Mouse (Mus musculus): ENCODE data around the gene Gm28043. TPM values are rescaled to one million over a fixed set of nuclear protein-coding genes. Genes with fewer than 3 reads are reported as not detected.
"Not testable (repeated sequence)": the region's sequence is repeated elsewhere in the genome, so short reads cannot be mapped to it uniquely, and the experiment has no call there.

The Gm28043 gene
- total RNA-seq, 1 experiment = 10.2 TPM

- no peaks in the 10 kb centered on the region for H3K9me3 ChIP-seq (ENCODE audit: control insufficient read depth, insufficient read depth, low read depth, low read length)
- no peak overlapping the region for H3K4me3 ChIP-seq (ENCODE audit: insufficient read depth in 1 of 2, low read depth in 1 of 2, low read length in 2 of 2, poor library complexity in 1 of 2, severe bottlenecking in 1 of 2)
- H3K4me1 ChIP-seq (ENCODE audit: control insufficient read depth in 2 of 2, insufficient read depth in 2 of 2, low read length in 2 of 2, poor library complexity in 1 of 2) = peaks cover 0 to 2% of the 10 kb centered on the region in 2 experiments; a peak in 1 of 4 replicates
- TF ChIP-seq ZNF384 (IDR thresholded peaks at IDR 0.05; ENCODE audit: low read depth, low read length) (no peak), ZC3H11A (IDR thresholded peaks at IDR 0.05; ENCODE audit: borderline replicate concordance, low read depth, low read length) (no peak), CHD2 (IDR thresholded peaks at IDR 0.05; ENCODE audit: low read depth, low read length) (no peak), HCFC1 (IDR thresholded peaks at IDR 0.05; ENCODE audit: borderline replicate concordance, insufficient read depth, low read length) (no peak), MAFK (IDR thresholded peaks at IDR 0.05; ENCODE audit: insufficient read depth, low read depth, low read length) (no peak)
- in situ Hi-C loops (cut with MboI; ENCODE audit: low sequenced_read_pairs in 2 of 2, unreplicated experiment in 2 of 2) = no loop called here
- H3K36me3 ChIP-seq (ENCODE audit: control insufficient read depth, insufficient read depth, low read length, poor library complexity, severe bottlenecking) = no peaks in the 10 kb centered on the region
- H3K9ac ChIP-seq (ENCODE audit: insufficient read depth, low read depth, low read length, poor library complexity, severe bottlenecking) = no peak overlapping the region
- no peak overlapping the region for H3K27ac ChIP-seq (ENCODE audit: insufficient read depth, low read depth, low read length, poor library complexity, severe bottlenecking)
- no peak for DNase-seq (ENCODE audit: low read depth, low spot score)
Observed at GRCm38 (mm10) chr17:29710562-29711044, 95.9 kb downstream of the Gm28043 start.

DNA sequence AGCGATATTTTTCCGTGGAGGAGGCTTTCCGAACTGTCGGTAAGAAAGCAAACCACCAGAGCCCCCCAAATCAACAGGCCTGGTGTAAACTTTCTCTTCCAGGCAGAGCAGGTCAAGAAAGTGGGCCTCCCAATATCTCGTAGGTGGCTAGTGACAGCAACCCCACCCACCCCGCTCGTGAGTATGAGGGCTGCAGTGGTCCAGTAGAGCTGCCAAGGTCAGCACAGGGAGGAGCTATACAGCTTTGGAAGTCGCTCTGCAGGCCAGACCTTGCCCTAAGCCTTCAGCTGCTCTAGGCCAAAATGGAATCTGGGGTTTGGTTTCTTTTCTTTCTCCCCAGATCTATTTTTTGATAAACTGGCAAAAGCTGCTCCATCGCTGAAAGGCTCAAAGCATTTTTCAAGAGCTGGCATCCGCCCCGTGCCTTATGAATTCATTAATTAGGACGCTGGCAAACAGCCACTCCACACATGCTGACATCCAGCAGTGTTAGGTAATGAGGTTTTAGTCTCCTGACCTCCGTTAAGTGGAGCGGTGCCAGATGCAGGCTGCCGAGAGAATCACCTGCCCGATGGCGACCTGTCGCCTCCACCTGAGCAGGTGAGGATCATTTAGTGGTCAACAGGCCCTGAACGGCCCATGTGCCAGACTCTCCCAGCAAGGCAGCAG is 96.5 kb downstream of the Gm28043 start:
- TF ChIP-seq CHD2 (IDR thresholded peaks at IDR 0.05; ENCODE audit: low read depth, low read length) (no peak), MAFK (IDR thresholded peaks at IDR 0.05; ENCODE audit: insufficient read depth, low read depth, low read length) (no peak), HCFC1 (IDR thresholded peaks at IDR 0.05; ENCODE audit: borderline replicate concordance, insufficient read depth, low read length) (no peak), ZC3H11A (IDR thresholded peaks at IDR 0.05; ENCODE audit: borderline replicate concordance, low read depth, low read length) (no peak), ZNF384 (IDR thresholded peaks at IDR 0.05; ENCODE audit: low read depth, low read length) (no peak)
- Histone ChIP-seq H3K27ac (ENCODE audit: insufficient read depth, low read depth, low read length, poor library complexity, severe bottlenecking) (no peak overlapping the region), H3K9me3 (ENCODE audit: control insufficient read depth, insufficient read depth, low read depth, low read length) (no peaks in the 10 kb centered on the region), H3K36me3 (ENCODE audit: control insufficient read depth, insufficient read depth, low read length, poor library complexity, severe bottlenecking) (no peaks in the 10 kb centered on the region), H3K4me3 (ENCODE audit: insufficient read depth in 1 of 2, low read depth in 1 of 2, low read length in 2 of 2, poor library complexity in 1 of 2, severe bottlenecking in 1 of 2) (no peak overlapping the region), H3K4me1 (ENCODE audit: control insufficient read depth in 2 of 2, insufficient read depth in 2 of 2, low read length in 2 of 2, poor library complexity in 1 of 2) (peaks cover 0 to 6% of the 10 kb centered on the region in 2 experiments; a peak in 2 of 4 replicates), H3K9ac (ENCODE audit: insufficient read depth, low read depth, low read length, poor library complexity, severe bottlenecking) (no peak overlapping the region)
- in situ Hi-C loops (cut with MboI; ENCODE audit: low sequenced_read_pairs in 2 of 2, unreplicated experiment in 2 of 2) = no loop called here
- DNase-seq (ENCODE audit: low read depth, low spot score) = no peak

DNA sequence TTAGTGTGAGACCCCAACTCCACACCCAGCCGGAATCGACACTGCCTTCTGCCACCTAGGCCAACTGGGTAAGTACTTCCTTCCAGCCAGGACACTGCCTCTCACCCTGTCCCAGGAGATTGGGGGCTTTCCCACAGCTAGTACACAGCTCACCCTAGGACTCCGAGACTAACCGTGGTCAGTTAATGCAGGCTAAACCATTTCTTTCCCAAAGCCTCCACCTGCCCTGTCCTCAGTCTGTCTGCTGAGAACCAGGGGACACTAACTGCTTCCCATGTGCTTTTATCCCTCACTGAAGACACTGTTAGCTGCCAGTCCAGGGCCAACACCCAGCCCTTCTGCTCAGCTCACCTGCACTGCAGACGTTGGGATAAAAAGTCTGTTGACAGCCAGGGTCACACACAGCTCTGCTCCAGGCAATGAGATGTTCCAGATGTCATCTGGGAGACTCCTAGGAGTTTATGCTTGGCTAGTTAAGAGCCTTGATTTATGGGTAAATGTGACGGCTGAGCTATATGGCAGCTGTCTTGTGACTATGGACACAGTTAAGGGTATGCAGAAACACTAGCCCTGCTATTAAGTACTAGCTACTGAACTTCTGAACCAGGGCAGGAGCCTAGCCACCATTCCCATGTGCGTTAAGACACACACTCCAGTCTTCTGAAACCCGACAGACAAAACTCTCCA is 97.2 kb downstream of the Gm28043 start:
- Histone ChIP-seq H3K9ac (ENCODE audit: insufficient read depth, low read depth, low read length, poor library complexity, severe bottlenecking) (no peak overlapping the region), H3K4me3 (ENCODE audit: insufficient read depth in 1 of 2, low read depth in 1 of 2, low read length in 2 of 2, poor library complexity in 1 of 2, severe bottlenecking in 1 of 2) (no peak overlapping the region), H3K27ac (ENCODE audit: insufficient read depth, low read depth, low read length, poor library complexity, severe bottlenecking) (no peak overlapping the region), H3K36me3 (ENCODE audit: control insufficient read depth, insufficient read depth, low read length, poor library complexity, severe bottlenecking) (no peaks in the 10 kb centered on the region), H3K9me3 (ENCODE audit: control insufficient read depth, insufficient read depth, low read depth, low read length) (no peaks in the 10 kb centered on the region), H3K4me1 (ENCODE audit: control insufficient read depth in 2 of 2, insufficient read depth in 2 of 2, low read length in 2 of 2, poor library complexity in 1 of 2) (peaks cover 0 to 6% of the 10 kb centered on the region in 2 experiments; a peak in 2 of 4 replicates)
- in situ Hi-C loops (cut with MboI; ENCODE audit: low sequenced_read_pairs in 2 of 2, unreplicated experiment in 2 of 2) = no loop called here
- no peak for DNase-seq (ENCODE audit: low read depth, low spot score)
- no peak for TF ChIP-seq ZNF384 (IDR thresholded peaks at IDR 0.05; ENCODE audit: low read depth, low read length)
- no peak for TF ChIP-seq ZC3H11A (IDR thresholded peaks at IDR 0.05; ENCODE audit: borderline replicate concordance, low read depth, low read length)
- no peak for TF ChIP-seq CHD2 (IDR thresholded peaks at IDR 0.05; ENCODE audit: low read depth, low read length)
- TF ChIP-seq HCFC1 (IDR thresholded peaks at IDR 0.05; ENCODE audit: borderline replicate concordance, insufficient read depth, low read length) = no peak
- no peak for TF ChIP-seq MAFK (IDR thresholded peaks at IDR 0.05; ENCODE audit: insufficient read depth, low read depth, low read length)

DNA sequence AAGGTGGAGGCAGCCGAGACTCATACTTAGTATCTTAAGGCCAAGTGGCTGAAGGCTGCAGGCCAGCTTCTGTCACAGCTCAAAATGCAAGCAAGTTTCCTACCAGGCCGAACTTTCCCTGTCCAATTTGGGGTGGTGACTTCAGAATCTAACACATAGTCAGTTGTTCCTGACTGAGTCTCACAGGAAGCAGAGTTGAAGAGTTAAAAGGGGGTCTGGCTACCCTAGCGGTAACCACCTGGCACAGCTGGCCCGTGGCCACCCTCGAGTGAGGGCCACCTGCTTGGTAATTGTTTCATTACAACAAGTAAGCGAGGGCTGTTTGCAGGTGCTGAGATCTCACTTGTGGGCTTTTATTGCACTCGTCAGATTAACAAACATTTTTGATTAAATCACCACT is 97.9 kb downstream of the Gm28043 start:
- H3K4me1 ChIP-seq (ENCODE audit: control insufficient read depth in 2 of 2, insufficient read depth in 2 of 2, low read length in 2 of 2, poor library complexity in 1 of 2) = peaks cover 0 to 6% of the 10 kb centered on the region in 2 experiments; a peak in 2 of 4 replicates
- no peak overlapping the region for H3K4me3 ChIP-seq (ENCODE audit: insufficient read depth in 1 of 2, low read depth in 1 of 2, low read length in 2 of 2, poor library complexity in 1 of 2, severe bottlenecking in 1 of 2)
- no peaks in the 10 kb centered on the region for H3K36me3 ChIP-seq (ENCODE audit: control insufficient read depth, insufficient read depth, low read length, poor library complexity, severe bottlenecking)
- in situ Hi-C loops (cut with MboI; ENCODE audit: low sequenced_read_pairs in 2 of 2, unreplicated experiment in 2 of 2) = no loop called here
- H3K9me3 ChIP-seq (ENCODE audit: control insufficient read depth, insufficient read depth, low read depth, low read length) = no peaks in the 10 kb centered on the region
- no peak for DNase-seq (ENCODE audit: low read depth, low spot score)
- no peak overlapping the region for H3K9ac ChIP-seq (ENCODE audit: insufficient read depth, low read depth, low read length, poor library complexity, severe bottlenecking)
- H3K27ac ChIP-seq (ENCODE audit: insufficient read depth, low read depth, low read length, poor library complexity, severe bottlenecking) = no peak overlapping the region
- TF ChIP-seq MAFK (IDR thresholded peaks at IDR 0.05; ENCODE audit: insufficient read depth, low read depth, low read length) = no peak
- TF ChIP-seq HCFC1 (IDR thresholded peaks at IDR 0.05; ENCODE audit: borderline replicate concordance, insufficient read depth, low read length) = no peak
- TF ChIP-seq ZC3H11A (IDR thresholded peaks at IDR 0.05; ENCODE audit: borderline replicate concordance, low read depth, low read length) = no peak
- TF ChIP-seq CHD2 (IDR thresholded peaks at IDR 0.05; ENCODE audit: low read depth, low read length) = no peak
- TF ChIP-seq ZNF384 (IDR thresholded peaks at IDR 0.05; ENCODE audit: low read depth, low read length) = no peak

DNA sequence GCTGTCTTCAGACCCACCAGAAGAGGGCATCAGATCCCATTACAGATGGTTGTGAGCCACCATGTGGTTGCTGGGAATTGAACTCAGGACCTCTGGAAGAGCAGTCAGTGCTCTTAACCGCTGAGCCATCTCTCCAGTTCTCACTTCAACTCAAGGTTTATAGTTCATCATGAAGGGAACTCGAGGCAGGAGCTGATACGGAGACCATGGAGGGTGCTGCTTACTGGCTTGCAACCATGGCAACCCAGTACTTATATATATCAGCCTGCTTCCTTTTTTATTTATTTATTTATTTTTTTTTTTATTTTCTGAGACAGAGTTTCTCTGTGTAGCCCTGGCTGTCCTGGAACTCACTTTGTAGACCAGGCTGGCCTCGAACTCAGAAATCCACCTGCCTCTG is 99.1 kb downstream of the Gm28043 start:
- H3K9me3 ChIP-seq (ENCODE audit: control insufficient read depth, insufficient read depth, low read depth, low read length); H3K36me3 ChIP-seq (ENCODE audit: control insufficient read depth, insufficient read depth, low read length, poor library complexity, severe bottlenecking); in situ Hi-C loops (cut with MboI; ENCODE audit: low sequenced_read_pairs in 2 of 2, unreplicated experiment in 2 of 2); H3K4me3 ChIP-seq (ENCODE audit: insufficient read depth in 1 of 2, low read depth in 1 of 2, low read length in 2 of 2, poor library complexity in 1 of 2, severe bottlenecking in 1 of 2); H3K9ac ChIP-seq (ENCODE audit: insufficient read depth, low read depth, low read length, poor library complexity, severe bottlenecking); DNase-seq (ENCODE audit: low read depth, low spot score); H3K27ac ChIP-seq (ENCODE audit: insufficient read depth, low read depth, low read length, poor library complexity, severe bottlenecking); H3K4me1 ChIP-seq (ENCODE audit: control insufficient read depth in 2 of 2, insufficient read depth in 2 of 2, low read length in 2 of 2, poor library complexity in 1 of 2): not testable (repeated sequence)
